Mouse (Mus musculus): ENCODE measurements around the gene Bpgm. TPM values are rescaled to one million over a fixed set of nuclear protein-coding genes. Genes with fewer than 3 reads are reported as not detected.
A peak's percentile ranks its signal among the peaks of the same experiment; 100 is the strongest.

Gene Bpgm
- polyA plus RNA-seq, 1 experiment from 2014 or later: 68.6 TPM

DNA sequence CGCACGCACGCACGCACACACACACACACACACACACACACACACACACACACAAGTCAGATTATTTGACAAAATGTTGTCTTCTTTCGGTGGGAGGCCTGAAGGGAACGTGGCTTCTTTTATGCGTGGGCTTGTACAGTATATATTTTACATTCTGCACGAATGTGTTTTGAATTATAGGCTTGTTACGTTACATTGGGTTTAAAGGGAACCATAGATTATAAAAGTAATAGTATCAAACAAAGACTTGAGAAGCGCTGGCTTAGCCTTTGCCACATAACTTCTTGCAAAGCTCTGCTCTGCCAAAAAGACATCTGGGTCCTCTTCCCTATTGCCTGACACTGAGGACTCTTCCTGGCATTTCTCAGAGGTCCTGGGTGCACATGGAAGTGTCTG, 68.2 kb downstream of the Bpgm start:
- ATAC-seq (ENCODE audit: low FRiP score): no peak
- H3K27ac ChIP-seq: peak overlapping the region; percentile 43; the same call in 1 of the 2 replicates

DNA sequence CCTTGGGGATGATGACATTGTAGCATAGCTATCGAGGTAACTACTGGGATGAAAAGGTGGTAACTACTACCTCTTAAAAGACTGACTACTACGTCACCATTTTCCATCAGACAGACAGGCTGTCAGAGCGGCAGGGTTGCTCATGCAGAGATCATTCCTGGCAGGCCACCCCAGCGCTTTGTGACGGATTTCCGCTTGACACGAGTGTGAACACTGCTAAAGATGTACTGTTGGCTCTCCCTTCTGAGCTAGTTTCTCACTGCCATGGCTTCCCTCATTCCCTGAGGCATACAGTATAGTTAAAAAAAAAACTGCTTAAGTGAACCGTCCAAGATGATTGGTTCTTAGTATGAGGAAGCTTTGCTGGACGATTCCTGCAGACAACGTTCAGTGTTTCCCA, 69.3 kb downstream of the Bpgm start:
- Histone ChIP-seq H3K4me3 (replicated peaks) (no peak overlapping the region), H3K4me1 (peaks cover 10% of the 10 kb centered on the region), H3K9me3 (no peaks in the 10 kb centered on the region), H3K27ac (no peak overlapping the region), H3K27me3 (no peaks in the 10 kb centered on the region), H3K4me2 (no peak overlapping the region), H3K9ac (no peak overlapping the region), H3K36me3 (replicated peaks) (no peaks in the 10 kb centered on the region)
- no peak for ATAC-seq (ENCODE audit: low FRiP score)
- WGBS: 79% methylated on average over 10 of the region's 10 CpGs

More for the DNA sequence above, 68.2 kb downstream of the Bpgm start:
- WGBS: 87% methylated on average over 10 of the region's 10 CpGs
- Histone ChIP-seq H3K27me3 (no peaks in the 10 kb centered on the region), H3K4me2 (no peak overlapping the region), H3K36me3 (replicated peaks) (no peaks in the 10 kb centered on the region), H3K4me1 (peaks cover 10% of the 10 kb centered on the region), H3K9ac (no peak overlapping the region), H3K9me3 (no peaks in the 10 kb centered on the region), H3K4me3 (replicated peaks) (no peak overlapping the region)

- no peak overlapping the region for H3K9ac ChIP-seq
- H3K27me3 ChIP-seq: no peaks in the 10 kb centered on the region
- H3K36me3 ChIP-seq (replicated peaks): no peaks in the 10 kb centered on the region
- H3K4me2 ChIP-seq: no peak overlapping the region
- no peak for ATAC-seq (ENCODE audit: low FRiP score)
- no peak overlapping the region for H3K4me3 ChIP-seq (replicated peaks)
- 61% methylated on average over 13 of the region's 13 CpGs for WGBS
- H3K27ac ChIP-seq: no peak overlapping the region
- H3K4me1 ChIP-seq: peaks cover 6% of the 10 kb centered on the region
- no peaks in the 10 kb centered on the region for H3K9me3 ChIP-seq
Measured at GRCm38 (mm10) chr6:34548406-34548990, 72.5 kb downstream of the Bpgm start.

DNA sequence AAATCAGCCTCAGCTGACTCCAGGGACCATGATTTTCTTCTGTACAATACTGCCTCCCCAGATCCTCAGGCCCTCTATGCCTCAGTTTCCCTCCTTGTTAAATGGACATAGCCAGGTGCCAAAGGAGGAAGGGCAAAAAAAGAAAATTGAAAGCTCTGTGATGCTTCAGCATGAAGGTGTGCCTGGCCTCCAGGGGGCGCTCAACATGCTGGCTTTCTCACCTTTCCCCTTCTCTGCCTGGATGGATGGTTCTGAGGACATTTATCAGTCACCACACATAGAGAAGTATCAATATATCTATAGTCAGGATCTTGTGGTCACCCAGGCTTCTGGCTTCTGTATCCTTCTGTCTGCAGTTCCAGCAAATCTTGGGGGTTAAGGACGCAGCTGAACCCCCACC, 73.0 kb downstream of the Bpgm start:
- Histone ChIP-seq H3K9ac (no peak overlapping the region), H3K36me3 (replicated peaks) (no peaks in the 10 kb centered on the region), H3K4me2 (no peak overlapping the region), H3K4me1 (peaks cover 1% of the 10 kb centered on the region; the same call in 1 of the 2 replicates), H3K27me3 (no peaks in the 10 kb centered on the region), H3K9me3 (no peaks in the 10 kb centered on the region), H3K27ac (no peak overlapping the region), H3K4me3 (replicated peaks) (no peak overlapping the region)
- no peak for ATAC-seq (ENCODE audit: low FRiP score)
- 48% methylated on average over 2 of the region's 2 CpGs for WGBS

GRCm38 (mm10) chr6:34552489-34553157, 76.6 kb downstream of the Bpgm start:
- no peak overlapping the region for H3K4me3 ChIP-seq (replicated peaks)
- H3K4me1 ChIP-seq: no peaks in the 10 kb centered on the region
- ATAC-seq (ENCODE audit: low FRiP score): no peak
- H3K4me2 ChIP-seq: no peak overlapping the region
- H3K9ac ChIP-seq: no peak overlapping the region
- no peak overlapping the region for H3K27ac ChIP-seq
- H3K27me3 ChIP-seq: no peaks in the 10 kb centered on the region
- WGBS: 85% methylated on average over 4 of the region's 4 CpGs
- no peaks in the 10 kb centered on the region for H3K36me3 ChIP-seq (replicated peaks)
- H3K9me3 ChIP-seq: no peaks in the 10 kb centered on the region

DNA sequence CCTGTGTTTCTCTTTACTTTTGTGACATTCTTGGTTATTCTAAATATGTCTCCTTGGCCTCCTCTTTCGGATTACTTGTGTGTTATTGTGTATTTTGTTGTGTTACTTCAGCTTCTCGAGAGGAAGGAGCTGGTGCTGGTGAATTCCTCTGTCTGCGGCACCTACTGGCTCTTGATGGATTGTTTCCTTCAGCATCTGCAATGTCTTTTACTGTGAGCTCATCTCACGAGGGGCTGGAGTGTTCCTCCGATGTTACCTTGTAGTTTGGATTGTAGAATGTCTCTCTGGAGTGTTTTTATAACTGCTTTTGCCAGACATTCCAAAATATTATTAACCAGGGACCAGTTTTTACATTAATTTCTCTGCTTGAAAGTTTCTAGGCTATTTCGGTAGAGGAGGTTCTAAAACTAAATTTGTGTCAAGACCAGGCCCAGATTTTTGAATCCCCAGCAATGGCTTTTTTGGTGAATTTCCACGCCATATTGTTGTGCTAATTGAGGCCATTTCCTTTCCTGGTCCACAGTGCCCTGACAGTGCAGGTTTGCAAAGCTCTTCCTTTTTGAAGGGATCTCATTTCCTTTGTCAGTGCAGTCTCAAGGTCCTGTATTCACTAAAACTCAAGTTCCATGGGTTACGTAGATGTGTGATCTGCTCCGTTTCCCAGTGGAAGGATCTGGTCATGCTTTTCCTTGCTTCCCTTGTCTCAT, 78.4 kb downstream of the Bpgm start:
- H3K4me1 ChIP-seq: no peaks in the 10 kb centered on the region
- whole genome bisulfite sequencing: 88% methylated on average over 9 of the region's 9 CpGs
- H3K9me3 ChIP-seq: no peaks in the 10 kb centered on the region
- no peaks in the 10 kb centered on the region for H3K27me3 ChIP-seq
- ATAC-seq (ENCODE audit: low FRiP score): no peak
- no peaks in the 10 kb centered on the region for H3K36me3 ChIP-seq (replicated peaks)
- no peak overlapping the region for H3K9ac ChIP-seq
- no peak overlapping the region for H3K4me3 ChIP-seq (replicated peaks)
- no peak overlapping the region for H3K27ac ChIP-seq
- H3K4me2 ChIP-seq: no peak overlapping the region

Other genes with a start within 250 kb of the Bpgm start
- 135 and 136 TPM in 2 replicates for gene Akr1b3, start 158.7 kb upstream of the Bpgm start, polyA plus RNA-seq (2016; fragmentation: Nextera tagmentation; extraction: Ambion mirVana)
- 13.6 and 18.5 TPM in 2 replicates for gene Akr1b8, start 122.1 kb upstream of the Bpgm start, polyA plus RNA-seq (2016; fragmentation: Nextera tagmentation; extraction: Ambion mirVana)
- 9.4 and 10.1 TPM in 2 replicates for gene Akr1b10, start 92.0 kb upstream of the Bpgm start, polyA plus RNA-seq (2016; fragmentation: Nextera tagmentation; extraction: Ambion mirVana)
- not detected in 2 replicates for gene Akr1b7, start 63.9 kb upstream of the Bpgm start, polyA plus RNA-seq (2016; fragmentation: Nextera tagmentation; extraction: Ambion mirVana)
- gene Cald1, start 122.3 kb downstream of the Bpgm start, polyA plus RNA-seq (2016; fragmentation: Nextera tagmentation; extraction: Ambion mirVana): 105 and 133 TPM in 2 replicates